Mouse (Mus musculus): ENCODE measurements around the gene Olfr285.

Olfr285 gene

GRCm38 (mm10) chr15:98317177-98317724 is at the start of gene Olfr285:
Gene Olfr285, minus strand, starts transcription at chr15:98317353.
- no peak for DNase-seq (ENCODE audit: low spot score)

DNA sequence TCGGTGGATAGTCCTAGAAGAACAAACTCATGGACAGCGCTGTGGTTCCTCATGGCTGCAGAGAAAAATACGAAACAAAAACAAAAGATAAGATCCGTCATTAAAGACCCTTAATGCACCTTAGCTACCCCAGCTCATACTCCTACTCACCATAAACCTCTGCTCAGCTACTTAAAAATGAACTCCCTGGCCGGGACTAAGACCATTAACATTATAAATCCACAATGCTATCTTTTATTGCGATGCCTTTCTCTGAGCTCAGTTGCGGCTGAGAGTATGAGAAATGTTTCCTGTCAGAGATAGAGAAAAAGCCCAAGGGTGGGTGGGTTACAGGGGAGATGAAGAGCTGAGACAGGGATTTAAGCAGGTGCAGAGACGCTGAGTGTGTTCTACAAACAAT is 23.7 kb upstream of the Olfr285 start, which contains the start of gene Olfr284:
Olfr284 (minus strand) TSS at position 101 of the 400 bp plus-strand sequence.
- no peak for DNase-seq (ENCODE audit: low spot score)

DNA sequence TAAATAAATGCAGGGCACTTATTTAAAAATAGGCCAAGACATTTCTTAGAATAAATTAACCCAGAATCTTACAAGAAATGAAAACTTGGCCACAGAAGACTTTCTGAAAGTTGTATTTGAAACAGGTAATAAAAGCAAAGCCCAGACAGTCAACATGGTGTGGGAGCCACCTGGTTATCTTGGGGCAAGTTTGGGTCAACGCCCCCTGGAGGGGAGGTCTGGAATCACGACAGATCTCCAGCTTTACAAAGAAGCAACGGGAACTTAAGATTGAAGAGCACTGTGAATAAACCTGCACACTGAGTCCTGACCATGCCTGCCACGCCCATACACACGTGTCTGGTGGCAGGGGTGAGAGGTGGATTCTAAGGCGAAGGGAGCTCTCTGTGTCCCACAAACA is 1.4 kb downstream of the Olfr285 start:
- DNase-seq (ENCODE audit: low spot score) = no peak

DNA sequence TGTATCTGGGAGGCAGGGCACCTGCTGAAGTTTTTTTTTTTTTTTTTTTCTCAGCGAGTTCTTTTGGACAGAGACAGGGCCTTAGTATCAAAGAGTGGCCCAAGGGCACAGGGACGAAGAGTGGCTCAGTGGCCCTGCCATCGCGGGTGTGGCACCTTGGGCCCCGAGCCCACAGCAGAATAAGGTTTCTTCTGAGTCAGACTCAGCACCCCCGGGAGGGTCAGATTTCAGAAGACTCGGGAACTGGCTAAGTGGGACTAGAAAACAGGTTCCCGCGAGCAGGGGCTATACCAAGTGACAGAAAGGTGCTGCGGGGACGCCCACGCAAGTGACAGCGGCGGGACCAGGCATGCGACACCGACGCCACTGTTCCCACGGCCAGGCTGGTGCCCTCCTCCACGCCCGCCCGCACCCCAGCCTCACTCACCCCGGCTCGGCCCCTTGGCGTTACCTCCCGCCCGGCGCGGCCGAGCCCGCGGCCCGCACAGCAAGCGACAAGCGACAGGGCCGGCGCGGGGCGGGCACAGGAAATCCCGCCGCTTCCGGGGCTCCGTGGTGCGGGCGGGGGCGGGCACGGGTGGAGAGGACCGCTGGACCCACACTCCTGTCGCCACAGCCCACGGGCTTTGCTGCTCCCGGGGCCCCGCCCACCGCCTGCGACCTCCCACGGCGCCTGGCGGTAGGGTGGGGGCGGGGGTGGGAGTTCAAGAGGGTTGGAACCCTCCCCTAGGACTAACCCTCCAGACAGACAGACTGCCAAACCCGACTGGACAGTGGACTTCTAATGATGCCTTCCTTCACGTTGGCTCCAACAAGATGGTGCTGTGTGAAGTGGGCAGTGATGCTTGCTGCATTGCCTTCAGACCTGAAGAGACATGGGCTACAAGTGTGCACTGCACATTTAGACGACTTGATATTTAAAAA is 21.3 kb downstream of the Olfr285 start, which contains the start of gene Zfp641:
Zfp641 (minus strand) TSS at position 534 of the 924 bp plus-strand sequence.
- peak; percentile 16 for DNase-seq (ENCODE audit: low spot score)

DNA sequence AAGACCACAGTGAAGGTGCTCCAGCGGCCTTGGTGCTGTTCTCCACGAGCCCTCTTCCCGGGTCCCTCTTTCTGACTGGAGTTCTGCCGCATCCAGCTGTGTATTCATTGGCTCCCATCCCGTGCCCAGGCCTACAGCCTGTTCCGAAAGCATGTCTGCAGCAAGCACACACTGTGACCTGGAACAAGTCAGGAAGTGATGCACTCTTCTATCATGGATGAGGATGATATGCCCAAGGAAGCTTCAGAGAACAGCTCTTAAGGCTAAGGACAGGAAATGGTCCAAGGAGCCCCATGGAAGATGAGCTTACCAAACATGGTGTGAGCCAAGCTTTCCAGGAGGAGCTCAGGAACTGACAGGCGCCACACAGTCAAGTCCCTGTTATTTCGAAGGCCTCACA is 23.5 kb downstream of the Olfr285 start:
- no peak for DNase-seq (ENCODE audit: low spot score)

GRCm38 (mm10) chr15:98288566-98288965 is 28.6 kb downstream of the Olfr285 start:
- no peak for DNase-seq (ENCODE audit: low spot score)

GRCm38 (mm10) chr15:98286418-98286817 is 30.7 kb downstream of the Olfr285 start:
- no peak for DNase-seq (ENCODE audit: low spot score)

All from yolk sac, embryonic 10.5 days (tissue).